Mouse (Mus musculus) cerebellum, adult 2 months (tissue): ENCODE measurements around the gene Cntrl.

Experiments
- CTCF ChIP-seq: fragments of 200-500 bp; IDR thresholded peaks from 2 replicates; pipeline ENCODE4 v1.5.1; 2011; ENCODE audit warnings: low read depth, mild to moderate bottlenecking, control low read depth, low read length, moderate library complexity, borderline replicate concordance; ENCODE audit not compliant: insufficient read depth
- POLR2A ChIP-seq: fragments of 200-500 bp; IDR thresholded peaks from 2 replicates; pipeline ENCODE4 v1.6.1; 2011; ENCODE audit warnings: low read length, control low read depth, borderline replicate concordance; ENCODE audit not compliant: insufficient read depth

- TF ChIP-seq CTCF = no peak
- no peak for TF ChIP-seq POLR2A
Observed at GRCm38 (mm10) chr2:35124716-35125115, 15.4 kb downstream of the Cntrl start.
